Mouse (Mus musculus) hindbrain, embryonic 16.5 days (tissue): ENCODE data around the gene Syne1. TPM values are rescaled to one million over a fixed set of nuclear protein-coding genes. Genes with fewer than 3 reads are reported as not detected.

Source experiments
- ATAC-seq: fragments of 200-750 bp; cut with Nextera tagmentation; 2 replicates; pipeline ENCODE4 v1.8.0; 2017; ENCODE audit warnings: moderate TSS enrichment, moderate library complexity
- H3K27ac ChIP-seq: fragments of 300-500 bp; sonication (generic); 2 replicates; pipeline ENCODE4 v1.5.1; 2014; ENCODE audit warnings: low read depth, mild to moderate bottlenecking, control low read depth, low read length, moderate library complexity
- H3K27me3 ChIP-seq: fragments of 300-500 bp; sonication (generic); replicated peaks from 2 replicates; pipeline ENCODE4 v1.6.1; 2014; ENCODE audit warnings: low read length; ENCODE audit not compliant: control insufficient read depth, insufficient read depth
- H3K36me3 ChIP-seq: fragments of 300-500 bp; sonication (generic); 2 replicates; pipeline ENCODE4 v1.6.1; 2014; ENCODE audit warnings: mild to moderate bottlenecking, low read length, moderate library complexity, mixed read lengths; ENCODE audit not compliant: control insufficient read depth, insufficient read depth
- H3K4me1 ChIP-seq: fragments of 300-500 bp; sonication (generic); 2 replicates; pipeline ENCODE4 v1.6.1; 2014; ENCODE audit warnings: low read depth, low read length; ENCODE audit not compliant: control insufficient read depth, insufficient read depth
- H3K4me2 ChIP-seq: fragments of 300-500 bp; sonication (generic); 2 replicates; pipeline ENCODE4 v1.6.1; 2014; ENCODE audit warnings: mild to moderate bottlenecking, low read length, control low read depth, moderate library complexity
- H3K4me3 ChIP-seq: fragments of 300-500 bp; sonication (generic); 2 replicates; pipeline ENCODE4 v1.5.1; 2014; ENCODE audit warnings: mild to moderate bottlenecking, low read length, control low read depth, moderate library complexity
- H3K9ac ChIP-seq: fragments of 300-500 bp; sonication (generic); 2 replicates; pipeline ENCODE4 v1.6.1; 2014; ENCODE audit warnings: low read depth, mild to moderate bottlenecking, control low read depth, low read length, moderate library complexity
- H3K9me3 ChIP-seq: fragments of 300-500 bp; sonication (generic); 2 replicates; pipeline ENCODE4 v1.6.1; 2014; ENCODE audit warnings: mild to moderate bottlenecking, low read length, moderate library complexity; ENCODE audit not compliant: control insufficient read depth
- WGBS: fragments of 180-500 bp; shearing (Covaris S2); extraction: QIAGEN DNeasy Blood & Tissue Kit; methylation state at CpG from one replicate; pipeline ENCODE4 v1.1.7; 2014; 5-methylcytosine and 5-hydroxymethylcytosine counted together
- polyA plus RNA-seq: library from polyadenylated mRNA; unstranded; fragments of >200 nt; fragmentation: Nextera tagmentation; extraction: Ambion mirVana; gene quantifications from 2 replicates; pipeline ENCODE4 v1.2.1, GENCODE M21; 2015

Gene Syne1
- polyA plus RNA-seq, 1 experiment from 2014 or later: 18.7 TPM

- Histone ChIP-seq H3K4me2 (no peak overlapping the region), H3K9me3 (no peaks in the 10 kb centered on the region), H3K4me1 (peaks cover 2% of the 10 kb centered on the region; the same call in 1 of the 2 replicates), H3K9ac (no peak overlapping the region), H3K4me3 (no peak overlapping the region), H3K27ac (no peak overlapping the region), H3K27me3 (no peaks in the 10 kb centered on the region), H3K36me3 (no peaks in the 10 kb centered on the region)
- no peak for ATAC-seq
- 93% methylated on average over 5 of the region's 5 CpGs for WGBS
Measured at GRCm38 (mm10) chr10:5196267-5196666, 355.0 kb downstream of the Syne1 start.

- ATAC-seq: no peak
- no peak overlapping the region for H3K4me3 ChIP-seq
- WGBS: 73% methylated on average over 5 of the region's 5 CpGs
Measured at GRCm38 (mm10) chr10:5195288-5195687, 356.0 kb downstream of the Syne1 start.

GRCm38 (mm10) chr10:5194671-5195234, 356.5 kb downstream of the Syne1 start:
- Histone ChIP-seq H3K36me3 (no peaks in the 10 kb centered on the region), H3K27ac (peak overlapping the region; percentile 91), H3K4me2 (peak overlapping the region; percentile 87), H3K9ac (peak overlapping the region; percentile 76), H3K27me3 (no peaks in the 10 kb centered on the region), H3K4me1 (peaks cover 2% of the 10 kb centered on the region; the same call in 1 of the 2 replicates), H3K4me3 (peak overlapping the region; percentile 58), H3K9me3 (no peaks in the 10 kb centered on the region)
- under 1% methylated on average over 13 of the region's 13 CpGs for WGBS
- ATAC-seq: peak; percentile 99

More at GRCm38 (mm10) chr10:5195288-5195687, 356.0 kb downstream of the Syne1 start:
- Histone ChIP-seq H3K4me2 (peak overlapping the region; percentile 87; the same call in 1 of the 2 replicates), H3K27me3 (no peaks in the 10 kb centered on the region), H3K27ac (no peak overlapping the region), H3K9me3 (no peaks in the 10 kb centered on the region), H3K4me1 (peaks cover 2% of the 10 kb centered on the region; the same call in 1 of the 2 replicates), H3K9ac (no peak overlapping the region), H3K36me3 (no peaks in the 10 kb centered on the region)

- peak overlapping the region; percentile 87 for H3K4me2 ChIP-seq
- no peaks in the 10 kb centered on the region for H3K9me3 ChIP-seq
- peaks cover 2% of the 10 kb centered on the region; the same call in 1 of the 2 replicates for H3K4me1 ChIP-seq
- H3K27ac ChIP-seq: peak overlapping the region; percentile 91
- H3K4me3 ChIP-seq: peak overlapping the region; percentile 58
- peak overlapping the region; percentile 76 for H3K9ac ChIP-seq
- no peaks in the 10 kb centered on the region for H3K27me3 ChIP-seq
- WGBS: 0% methylated on average over 13 of the region's 13 CpGs
- ATAC-seq: peak; percentile 93
- H3K36me3 ChIP-seq: no peaks in the 10 kb centered on the region
Measured at GRCm38 (mm10) chr10:5194081-5194670, 357.1 kb downstream of the Syne1 start.

- Histone ChIP-seq H3K9me3 (no peaks in the 10 kb centered on the region), H3K9ac (no peak overlapping the region)
- WGBS: 83% methylated on average over 9 of the region's 9 CpGs
Measured at GRCm38 (mm10) chr10:5192861-5193490, 358.3 kb downstream of the Syne1 start.

GRCm38 (mm10) chr10:5190756-5191155, 360.5 kb downstream of the Syne1 start:
- Histone ChIP-seq H3K4me2 (no peak overlapping the region), H3K4me3 (no peak overlapping the region), H3K36me3 (no peaks in the 10 kb centered on the region), H3K4me1 (peaks cover 2% of the 10 kb centered on the region; the same call in 1 of the 2 replicates), H3K9me3 (no peaks in the 10 kb centered on the region), H3K27me3 (no peaks in the 10 kb centered on the region), H3K9ac (no peak overlapping the region), H3K27ac (no peak overlapping the region)
- ATAC-seq: no peak
- 69% methylated on average over 4 of the region's 4 CpGs for WGBS

More at GRCm38 (mm10) chr10:5192861-5193490, 358.3 kb downstream of the Syne1 start:
- H3K4me1 ChIP-seq: peaks cover 2% of the 10 kb centered on the region; the same call in 1 of the 2 replicates
- ATAC-seq: no peak
- no peak overlapping the region for H3K4me3 ChIP-seq
- no peak overlapping the region for H3K27ac ChIP-seq
- no peaks in the 10 kb centered on the region for H3K27me3 ChIP-seq
- no peaks in the 10 kb centered on the region for H3K36me3 ChIP-seq
- H3K4me2 ChIP-seq: 0 out of 2 replicates have a peak overlapping the region, but pooled peaks have one; percentile 23

GRCm38 (mm10) chr10:5188890-5189289, 362.4 kb downstream of the Syne1 start:
- no peaks in the 10 kb centered on the region for H3K9me3 ChIP-seq
- peaks cover 12% of the 10 kb centered on the region for H3K36me3 ChIP-seq
- H3K4me1 ChIP-seq: peaks cover 2% of the 10 kb centered on the region; the same call in 1 of the 2 replicates
- no peak overlapping the region for H3K4me3 ChIP-seq
- no peak overlapping the region for H3K9ac ChIP-seq
- no peak for ATAC-seq
- H3K27ac ChIP-seq: no peak overlapping the region
- no peaks in the 10 kb centered on the region for H3K27me3 ChIP-seq
- no peak overlapping the region for H3K4me2 ChIP-seq

GRCm38 (mm10) chr10:5185156-5186083, 365.9 kb downstream of the Syne1 start:
- ATAC-seq: no peak
- H3K27ac ChIP-seq: no peak overlapping the region
- no peak overlapping the region for H3K4me2 ChIP-seq
- no peaks in the 10 kb centered on the region for H3K4me1 ChIP-seq
- peaks cover 24% of the 10 kb centered on the region for H3K36me3 ChIP-seq
- H3K4me3 ChIP-seq: no peak overlapping the region
- 85% methylated on average over 19 of the region's 19 CpGs for WGBS
- no peaks in the 10 kb centered on the region for H3K9me3 ChIP-seq
- H3K27me3 ChIP-seq: no peaks in the 10 kb centered on the region
- no peak overlapping the region for H3K9ac ChIP-seq
